Mouse (Mus musculus) lung, adult 2 months (tissue): ENCODE measurements around the gene A4gnt. TPM values are rescaled to one million over a fixed set of nuclear protein-coding genes. Genes with fewer than 3 reads are reported as not detected.

ENCODE experiments used
- DNase-seq: peaks from one replicate; pipeline ENCODE4 v3.0.0; 2022
- H3K4me1 ChIP-seq: fragments of 200-500 bp; 2 replicates; pipeline ENCODE4 v1.6.1; 2011; ENCODE audit warnings: low read length; ENCODE audit not compliant: control insufficient read depth, insufficient read depth
- H3K4me3 ChIP-seq: fragments of 200-500 bp; replicated peaks from 2 replicates; pipeline ENCODE3; 2011; ENCODE audit warnings: low read depth, mild to moderate bottlenecking, control low read depth, low read length; ENCODE audit errors: extremely low read depth
- CTCF ChIP-seq: fragments of 200-500 bp; IDR thresholded peaks from 2 replicates; pipeline ENCODE4 v1.5.1; 2011; ENCODE audit warnings: mild to moderate bottlenecking, low read length, control low read depth; ENCODE audit not compliant: insufficient read depth
- POLR2A ChIP-seq: fragments of 200-500 bp; IDR thresholded peaks from 2 replicates; pipeline ENCODE4 v1.6.1; 2011; ENCODE audit warnings: low read depth, mild to moderate bottlenecking, control low read depth, low read length, borderline replicate concordance; ENCODE audit errors: extremely low read depth
- WGBS: fragments of 180-500 bp; shearing (Covaris S2); methylation state at CpG from one replicate; pipeline ENCODE4 v1.1.7; 2018; 5-methylcytosine and 5-hydroxymethylcytosine counted together
- polyA plus RNA-seq: library from polyadenylated mRNA; depleted of rRNA; stranded (reverse); fragments of >200 nt; gene quantifications from 2 replicates; pipeline ENCODE4 v1.2.3, GENCODE M21; 2012; rRNA removed

A4gnt gene
- polyA plus RNA-seq, 1 experiment: not detected

DNA sequence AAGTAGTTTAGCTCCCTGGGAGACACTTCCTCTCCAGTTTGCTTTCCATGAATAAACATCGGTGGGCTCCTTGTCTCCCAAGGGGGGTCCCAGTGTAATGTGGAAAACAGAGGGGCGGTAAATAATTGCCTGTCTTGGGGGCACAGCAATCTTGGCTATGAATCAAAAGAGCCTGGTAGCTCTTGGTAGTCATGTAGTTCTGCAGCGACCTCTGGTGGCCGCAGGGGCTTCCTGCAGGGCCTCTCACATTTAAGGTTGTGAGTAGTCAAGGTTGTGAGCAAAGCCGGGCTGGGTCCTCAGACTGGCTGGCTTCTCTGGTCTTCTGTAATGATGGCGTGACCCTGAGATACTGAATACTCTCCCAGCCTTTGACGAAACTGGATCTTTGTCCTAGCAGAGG lies 50.1 kb downstream of the A4gnt start:
- Histone ChIP-seq H3K4me3 (no peak overlapping the region), H3K4me1 (no peaks in the 10 kb centered on the region)
- 23% methylated on average over 7 of the region's 7 CpGs for WGBS
- TF ChIP-seq POLR2A: no peak
- peak; percentile 79 for TF ChIP-seq CTCF
- DNase-seq: peak; percentile 50

DNA sequence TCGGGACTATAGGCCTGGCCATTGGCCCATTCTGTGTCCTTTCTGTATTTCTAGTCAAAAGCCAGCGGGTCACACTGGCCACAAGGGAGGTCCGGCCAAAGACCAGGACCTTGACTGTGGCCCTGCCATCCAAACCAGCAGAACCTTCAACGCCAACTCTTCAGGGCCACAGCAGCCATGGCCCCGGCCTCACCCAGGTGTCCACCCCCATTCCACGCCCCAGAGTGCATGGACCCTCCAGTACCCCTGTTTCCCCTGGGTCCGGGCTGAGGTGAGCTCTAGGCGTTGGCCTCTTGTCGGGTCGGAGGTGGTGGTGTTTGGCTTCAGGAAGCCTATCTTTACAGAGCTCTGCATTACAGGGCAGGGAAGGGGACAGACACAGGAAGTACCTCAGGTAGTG lies 50.6 kb downstream of the A4gnt start:
- TF ChIP-seq POLR2A (no peak), CTCF (no peak)
- Histone ChIP-seq H3K4me3 (no peak overlapping the region), H3K4me1 (no peaks in the 10 kb centered on the region)
- DNase-seq: no peak
- WGBS: 89% methylated on average over 10 of the region's 10 CpGs

DNA sequence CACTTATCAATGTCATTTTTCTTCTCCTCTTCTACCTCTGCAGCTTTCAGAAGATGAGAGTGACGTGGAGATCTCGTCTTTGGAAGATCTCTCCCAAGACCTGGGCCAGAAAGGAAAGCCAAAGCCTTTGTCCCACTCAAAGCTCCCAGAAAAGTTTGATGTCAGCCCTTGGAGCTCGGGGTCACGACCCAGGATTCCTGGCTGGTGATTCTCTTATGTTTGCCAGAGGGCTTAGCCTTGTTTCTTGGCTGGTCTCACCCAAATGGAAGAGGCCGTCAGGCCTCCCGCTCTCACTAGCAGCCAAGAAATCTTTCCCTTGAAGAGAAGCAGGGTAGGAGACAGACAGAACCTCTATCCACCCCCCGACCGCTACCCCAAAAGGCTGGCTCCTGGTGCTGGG lies 55.3 kb downstream of the A4gnt start:
- peak; percentile 31 for DNase-seq
- Histone ChIP-seq H3K4me1 (no peaks in the 10 kb centered on the region), H3K4me3 (no peak overlapping the region)
- 61% methylated on average over 8 of the region's 8 CpGs for WGBS
- TF ChIP-seq CTCF (no peak), POLR2A (no peak)

DNA sequence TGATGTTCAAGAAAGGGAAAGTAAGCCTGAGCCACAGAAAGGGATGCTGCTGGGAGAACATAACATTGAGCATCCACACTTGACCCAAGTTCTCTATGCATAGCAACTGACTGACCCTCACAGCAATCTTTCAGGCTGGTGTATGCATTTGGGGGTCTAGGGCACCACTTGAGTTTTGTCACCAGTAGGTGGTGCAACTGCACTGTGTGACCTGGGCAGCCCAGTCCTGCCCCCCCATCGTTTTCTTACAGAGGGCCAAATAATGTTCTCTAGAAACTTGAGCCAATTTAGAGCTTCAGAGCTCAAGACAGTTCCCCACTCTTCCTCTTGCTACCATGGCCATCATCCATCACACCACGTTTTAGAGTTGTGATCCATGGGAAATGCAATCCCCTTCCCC lies 59.3 kb downstream of the A4gnt start:
- WGBS: 25% methylated on average over 2 of the region's 2 CpGs
- TF ChIP-seq POLR2A: no peak
- peak; percentile 47; the same call in 1 of the 2 replicates for TF ChIP-seq CTCF
- H3K4me1 ChIP-seq: no peaks in the 10 kb centered on the region
- DNase-seq: no peak
- H3K4me3 ChIP-seq: no peak overlapping the region

Other genes with a start within 250 kb of the A4gnt start
- 8.5 and 9.2 TPM in 2 replicates for gene Mras, start 175.1 kb upstream of the A4gnt start, polyA plus RNA-seq
- gene Nme9, start 161.0 kb upstream of the A4gnt start, polyA plus RNA-seq: 11.0 and 12.7 TPM in 2 replicates
- gene Armc8, start 43.6 kb upstream of the A4gnt start, polyA plus RNA-seq: 8.5 and 10.9 TPM in 2 replicates
- 5.5 and 6.8 TPM in 2 replicates for gene Dbr1, start 36.7 kb upstream of the A4gnt start, polyA plus RNA-seq
- gene Dzip1l, start 17.0 kb downstream of the A4gnt start, polyA plus RNA-seq: 6.7 and 8.3 TPM in 2 replicates
- 532 and 587 TPM in 2 replicates for gene Cldn18, start 104.8 kb downstream of the A4gnt start, polyA plus RNA-seq